Mouse (Mus musculus): ENCODE results near the gene Lats1. TPM values are rescaled to one million over a fixed set of nuclear protein-coding genes. Genes with fewer than 3 reads are reported as not detected.

Gene Lats1
- total and polyA plus RNA-seq, 3 experiments, result 11.1 to 73.4 (median 17.8) TPM

DNA sequence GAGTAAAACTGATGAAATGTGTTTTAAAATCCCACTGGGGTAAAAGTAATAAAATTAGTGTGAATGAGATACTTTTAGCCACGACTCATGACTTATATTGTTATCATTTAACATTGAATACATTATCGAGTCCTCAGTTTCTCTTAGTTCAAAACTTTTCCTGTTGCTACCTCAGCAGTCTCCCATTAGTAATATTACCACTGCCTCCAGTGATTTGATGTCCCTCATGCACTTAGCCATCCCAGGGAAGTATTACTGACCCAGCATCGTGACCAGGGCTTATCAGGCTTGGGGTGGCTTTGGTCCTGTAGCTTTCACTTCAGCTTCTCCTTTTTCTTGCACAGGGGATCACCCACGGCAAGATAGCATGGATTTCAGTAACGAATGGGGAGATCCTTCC, 29.1 kb downstream of the Lats1 start:
- TF ChIP-seq POLR2AphosphoS5 (IDR thresholded peaks at IDR 0.05; ENCODE audit: borderline replicate concordance, low read depth, low read length) (no peak), USF1 (IDR thresholded peaks at IDR 0.05; ENCODE audit: low read depth, low read length) (no peak)
- peaks cover 0 to 43% of the 10 kb centered on the region in 2 experiments; a peak in 2 of 4 replicates for H3K36me3 ChIP-seq (ENCODE audit: control insufficient read depth in 1 of 2, insufficient read depth in 2 of 2, low read length in 2 of 2)

GRCm38 (mm10) chr10:7712506-7712905, 31.5 kb downstream of the Lats1 start:
- H3K4me3 ChIP-seq (ENCODE audit: control insufficient read depth in 1 of 2, insufficient read depth in 1 of 2, low read depth in 2 of 2, low read length in 2 of 2), result no peak overlapping the region
- TF ChIP-seq MXI1 (IDR thresholded peaks at IDR 0.05; ENCODE audit: low read depth, low read length) (no peak), KAT2A (conservative IDR thresholded peaks at IDR 0.05; ENCODE audit: low read depth, low read length) (no peak), ZNF384 (IDR thresholded peaks at IDR 0.05; ENCODE audit: low read depth, low read length) (no peak), ETS1 (IDR thresholded peaks at IDR 0.05; ENCODE audit: low read depth, low read length) (no peak), GABPA (IDR thresholded peaks at IDR 0.05; ENCODE audit: low read depth, low read length) (no peak)
- H3K27ac ChIP-seq (ENCODE audit: control insufficient read depth, low read depth, low read length), result no peak overlapping the region
- H3K27me3 ChIP-seq (ENCODE audit: control insufficient read depth in 1 of 2, insufficient read depth in 2 of 2, low read length in 2 of 2), result no peaks in the 10 kb centered on the region
- H3K4me1 ChIP-seq (ENCODE audit: control insufficient read depth in 1 of 2, insufficient read depth in 2 of 2, low read length in 2 of 2), result no peaks in the 10 kb centered on the region; a peak in 1 of 4 replicates
- H3K9ac ChIP-seq (ENCODE audit: control insufficient read depth, low read depth, low read length, poor library complexity, severe bottlenecking), result no peak overlapping the region
- H3K9me3 ChIP-seq (replicated peaks; ENCODE audit: insufficient read depth, low read length), result no peaks in the 10 kb centered on the region
- no peak for DNase-seq (ENCODE audit: low read depth, low spot score)
- no peaks in the 10 kb centered on the region for H3K79me2 ChIP-seq (ENCODE audit: control insufficient read depth, insufficient read depth, low read length, poor library complexity)
- peaks cover 0 to 38% of the 10 kb centered on the region in 2 experiments; a peak in 2 of 4 replicates for H3K36me3 ChIP-seq (ENCODE audit: control insufficient read depth in 1 of 2, insufficient read depth in 2 of 2, low read length in 2 of 2)

More for the DNA sequence above, 29.1 kb downstream of the Lats1 start:
- Histone ChIP-seq H3K27ac (ENCODE audit: control insufficient read depth, low read depth, low read length) (no peak overlapping the region), H3K79me2 (ENCODE audit: control insufficient read depth, insufficient read depth, low read length, poor library complexity) (no peaks in the 10 kb centered on the region), H3K9me3 (replicated peaks; ENCODE audit: insufficient read depth, low read length) (no peaks in the 10 kb centered on the region), H3K4me1 (ENCODE audit: control insufficient read depth in 1 of 2, insufficient read depth in 2 of 2, low read length in 2 of 2) (no peaks in the 10 kb centered on the region; a peak in 1 of 4 replicates), H3K27me3 (ENCODE audit: control insufficient read depth in 1 of 2, insufficient read depth in 2 of 2, low read length in 2 of 2) (no peaks in the 10 kb centered on the region), H3K9ac (ENCODE audit: control insufficient read depth, low read depth, low read length, poor library complexity, severe bottlenecking) (no peak overlapping the region), H3K4me3 (ENCODE audit: control insufficient read depth in 1 of 2, insufficient read depth in 1 of 2, low read depth in 2 of 2, low read length in 2 of 2) (no peak overlapping the region)
- no peak for DNase-seq (ENCODE audit: low read depth, low spot score)

GRCm38 (mm10) chr10:7715056-7715455, 34.0 kb downstream of the Lats1 start:
- DNase-seq (ENCODE audit: low read depth, low spot score), result no peak
- H3K4me3 ChIP-seq (ENCODE audit: control insufficient read depth in 1 of 2, insufficient read depth in 1 of 2, low read depth in 2 of 2, low read length in 2 of 2), result no peak overlapping the region
- peaks cover 0 to 29% of the 10 kb centered on the region in 2 experiments; a peak in 2 of 4 replicates for H3K36me3 ChIP-seq (ENCODE audit: control insufficient read depth in 1 of 2, insufficient read depth in 2 of 2, low read length in 2 of 2)
- no peaks in the 10 kb centered on the region for H3K9me3 ChIP-seq (replicated peaks; ENCODE audit: insufficient read depth, low read length)
- no peak for TF ChIP-seq CHD1 (IDR thresholded peaks at IDR 0.05; ENCODE audit: low read depth, low read length)
- no peaks in the 10 kb centered on the region for H3K27me3 ChIP-seq (ENCODE audit: control insufficient read depth in 1 of 2, insufficient read depth in 2 of 2, low read length in 2 of 2)
- H3K27ac ChIP-seq (ENCODE audit: control insufficient read depth, low read depth, low read length), result no peak overlapping the region
- no peak overlapping the region for H3K9ac ChIP-seq (ENCODE audit: control insufficient read depth, low read depth, low read length, poor library complexity, severe bottlenecking)
- no peaks in the 10 kb centered on the region; a peak in 1 of 4 replicates for H3K4me1 ChIP-seq (ENCODE audit: control insufficient read depth in 1 of 2, insufficient read depth in 2 of 2, low read length in 2 of 2)
- H3K79me2 ChIP-seq (ENCODE audit: control insufficient read depth, insufficient read depth, low read length, poor library complexity), result no peaks in the 10 kb centered on the region
